Mouse (Mus musculus) activated CD4-positive, CD25-positive, alpha-beta regulatory T cell, adult 4 months (primary cell): ENCODE measurements around the gene Gtf2h5. TPM values are rescaled to one million over a fixed set of nuclear protein-coding genes. Genes with fewer than 3 reads are reported as not detected.

Experiments
- ATAC-seq: one replicate; pipeline ENCODE4 v1.8.0; 2017
- polyA plus RNA-seq, 2 experiments: library from polyadenylated mRNA; unstranded; fragments of 100-300 nt; shearing (Covaris generic); gene quantifications; one replicate each; pipeline ENCODE4 v1.2.1; 2017

Gene Gtf2h5
- polyA plus RNA-seq, 2 experiments from 2014 or later = 96.4 to 102 TPM

DNA sequence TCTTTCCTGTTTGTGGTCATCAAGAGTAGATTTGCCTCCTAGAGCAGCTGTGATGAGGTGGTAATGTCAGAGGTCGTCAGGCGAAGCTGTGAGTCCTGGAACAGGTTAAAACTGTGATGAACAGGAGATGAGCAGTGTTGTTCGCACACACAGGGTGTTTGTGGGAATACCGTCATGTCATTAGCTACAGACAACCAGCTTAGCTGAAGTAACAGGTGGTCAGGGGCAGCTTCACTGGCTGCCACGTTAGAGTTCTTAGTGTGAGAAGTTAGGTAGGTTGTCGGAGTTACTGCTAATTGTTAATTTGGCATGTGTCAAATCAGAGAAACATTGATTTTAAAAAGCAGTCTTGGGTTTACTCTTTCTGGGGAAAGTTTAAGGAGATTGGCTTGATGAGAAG lies 34.1 kb downstream of the Gtf2h5 start:
- ATAC-seq = no peak

- ATAC-seq = no peak
These were observed 35.5 kb downstream of the Gtf2h5 start for GRCm38 (mm10) chr17:6115085-6115484.

DNA sequence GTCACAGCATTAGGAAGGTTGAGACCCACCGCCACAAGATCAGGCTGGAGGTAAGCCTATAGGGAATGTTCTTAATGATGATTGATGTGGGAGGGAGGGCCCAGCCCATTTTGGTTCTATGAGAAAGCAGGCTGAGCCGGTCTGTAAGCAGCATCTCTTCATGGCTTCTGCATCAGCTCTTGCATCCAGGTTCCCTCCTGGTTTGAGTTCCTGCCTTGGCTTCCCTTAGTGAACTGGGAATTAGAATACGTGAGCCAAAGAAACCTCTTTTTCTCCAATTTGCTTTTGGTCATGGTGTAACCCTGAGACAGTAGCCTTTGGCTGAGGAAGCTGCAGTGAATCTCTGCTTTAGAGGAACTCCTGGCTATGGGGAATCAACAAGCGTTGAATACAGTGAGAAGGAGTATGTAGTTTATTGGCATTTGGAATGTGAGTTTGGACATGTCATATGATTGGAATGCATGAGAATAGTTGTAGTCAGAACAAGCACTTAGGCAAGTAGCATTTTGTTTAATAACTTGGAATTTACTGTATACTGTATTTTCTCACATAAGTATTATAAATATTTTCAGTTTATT lies 37.7 kb downstream of the Gtf2h5 start:
- ATAC-seq = no peak

GRCm38 (mm10) chr17:6117917-6118316 lies 38.3 kb downstream of the Gtf2h5 start:
- no peak for ATAC-seq

DNA sequence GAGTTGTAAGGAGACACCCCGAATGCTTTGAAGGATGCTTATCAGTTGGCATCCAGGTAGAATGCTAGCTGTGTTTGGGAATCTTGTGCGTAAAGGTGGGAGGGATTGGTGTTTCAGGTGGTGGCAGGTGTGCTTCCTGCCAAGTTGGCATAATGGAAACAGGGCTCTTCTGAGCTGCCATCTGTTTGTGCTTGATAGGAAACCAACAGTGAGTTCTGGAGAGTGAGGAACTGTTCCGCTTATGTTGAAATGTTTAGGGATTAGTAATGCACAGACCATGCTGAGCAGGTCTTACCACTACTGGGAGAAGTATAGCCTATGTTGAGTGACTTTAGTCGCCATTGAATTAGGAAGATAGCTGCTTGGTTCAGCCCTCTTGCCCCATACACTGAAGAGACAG lies 39.3 kb downstream of the Gtf2h5 start:
- no peak for ATAC-seq

DNA sequence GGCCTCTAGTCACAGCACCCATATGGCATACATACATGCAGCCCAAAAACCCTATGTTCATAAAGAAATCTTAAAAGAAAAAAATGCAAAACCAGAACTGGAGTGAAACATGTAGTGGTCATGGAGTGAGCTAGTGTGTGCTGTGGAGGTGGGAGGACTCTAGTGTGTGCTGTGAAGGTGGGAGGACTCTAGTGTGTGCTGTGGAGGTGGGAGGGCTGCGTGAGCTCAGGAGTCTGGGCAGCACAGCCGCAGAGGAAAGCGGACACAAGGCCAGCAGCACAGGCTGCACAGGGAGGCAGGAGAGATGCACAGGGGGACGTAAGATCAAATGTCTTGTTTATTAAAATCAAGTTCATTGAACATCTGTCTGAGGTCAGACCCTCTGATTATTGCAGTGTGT lies 44.2 kb downstream of the Gtf2h5 start:
- no peak for ATAC-seq

DNA sequence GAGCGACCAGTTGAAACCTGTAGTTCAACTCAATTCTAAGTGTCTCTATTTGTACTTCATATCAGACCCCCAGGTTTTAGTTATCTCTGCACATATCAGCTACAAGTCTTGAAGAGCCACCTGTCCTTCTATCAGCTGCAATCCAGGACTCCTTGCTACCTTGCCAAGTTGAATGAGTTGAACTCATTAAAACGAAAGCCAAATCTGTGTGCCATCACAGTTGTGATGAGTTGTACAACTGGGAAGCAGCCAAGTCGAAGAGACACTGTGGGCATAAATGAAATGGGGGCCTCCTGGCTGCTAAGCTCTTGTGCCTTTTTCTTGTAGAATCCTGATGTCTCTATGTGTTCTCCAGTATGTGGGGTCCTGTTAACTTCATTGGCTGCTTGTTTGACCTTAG lies 45.9 kb downstream of the Gtf2h5 start:
- no peak for ATAC-seq

- no peak for ATAC-seq
These were observed 48.5 kb downstream of the Gtf2h5 start for GRCm38 (mm10) chr17:6128039-6128438.

DNA sequence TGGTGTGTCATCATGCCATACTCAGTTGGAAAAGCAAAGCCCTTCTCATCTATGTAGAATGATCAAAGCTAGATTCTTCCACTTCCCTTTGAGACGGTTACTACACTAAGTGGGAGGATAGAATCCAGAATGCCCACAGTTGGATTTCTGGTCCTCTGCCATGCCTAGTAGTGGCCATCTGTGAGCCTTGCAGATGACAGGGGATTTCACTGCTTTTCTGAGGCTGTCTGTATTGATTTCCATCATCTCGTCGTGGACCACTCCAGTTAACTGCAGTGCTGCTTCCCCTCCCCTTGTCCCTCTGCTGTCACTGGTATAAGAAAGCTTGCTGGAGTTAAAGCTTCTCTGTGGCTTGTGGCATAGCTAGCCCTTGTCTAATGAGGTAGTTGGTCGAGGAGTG lies 49.8 kb downstream of the Gtf2h5 start:
- ATAC-seq = no peak

DNA sequence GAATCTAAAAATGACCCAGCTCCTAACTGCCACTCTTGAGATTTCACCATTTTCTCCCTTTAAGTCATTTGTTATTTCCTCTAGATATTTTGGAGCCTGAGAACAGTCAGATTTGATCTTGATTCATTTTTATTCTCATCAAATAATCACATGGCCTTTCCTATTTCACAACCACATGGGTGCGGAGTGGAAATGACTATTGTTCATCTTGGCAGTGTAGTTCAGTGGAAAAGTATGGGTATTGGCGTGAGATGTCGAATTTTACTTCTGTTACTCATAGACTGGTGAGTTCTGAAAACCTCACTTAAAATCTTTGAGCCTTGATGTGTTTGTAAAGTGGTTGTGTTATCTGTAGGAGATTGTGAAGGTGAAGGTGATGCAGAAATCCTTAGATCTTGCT lies 51.5 kb downstream of the Gtf2h5 start:
- no peak for ATAC-seq

Other genes starting within 250 kb of the Gtf2h5 start
- gene Snx9, start 238.5 kb upstream of the Gtf2h5 start, polyA plus RNA-seq = 1 to 10 TPM; 4.8 to 7.7 TPM
- gene Synj2, start 138.5 kb upstream of the Gtf2h5 start, polyA plus RNA-seq = 10 to 100 TPM; 12.6 to 13.3 TPM
- 1 to 10 TPM; 1.8 to 2.0 TPM for gene Serac1, start within 50 bp of the Gtf2h5 start, polyA plus RNA-seq
- 10 to 100 TPM; 29.5 to 46.5 TPM for gene Tulp4, start 26.7 kb downstream of the Gtf2h5 start, polyA plus RNA-seq
- 10 to 100 TPM; 13.4 to 20.5 TPM for gene Tmem181a, start 177.1 kb downstream of the Gtf2h5 start, polyA plus RNA-seq
- gene Dynlt1a, start 237.7 kb downstream of the Gtf2h5 start, polyA plus RNA-seq = 1 to 10 TPM; 7.5 to 8.5 TPM